Mouse (Mus musculus): Measurements from ENCODE around the gene Caln1. TPM values are rescaled to one million over a fixed set of nuclear protein-coding genes. Genes with fewer than 3 reads are reported as not detected.

Caln1 gene
- not detected for total RNA-seq (2021)

- DNase-seq: peak; percentile 14
Observed at GRCm38 (mm10) chr5:130369237-130369636, at the start of gene Caln1. Gene Caln1, plus strand, starts transcription at chr5:130369455.

GRCm38 (mm10) chr5:130319783-130320182 lies 49.5 kb upstream of the Caln1 start:
- DNase-seq: no peak

GRCm38 (mm10) chr5:130320485-130320884 lies 48.8 kb upstream of the Caln1 start:
- DNase-seq: peak; percentile 11

GRCm38 (mm10) chr5:130325486-130325885 lies 43.8 kb upstream of the Caln1 start:
- DNase-seq: no peak

GRCm38 (mm10) chr5:130327615-130328263 lies 41.5 kb upstream of the Caln1 start:
- no peak for DNase-seq

- DNase-seq: no peak
Observed at GRCm38 (mm10) chr5:130328366-130328765, 40.9 kb upstream of the Caln1 start.

GRCm38 (mm10) chr5:130329889-130330288 lies 39.4 kb upstream of the Caln1 start:
- no peak for DNase-seq

- DNase-seq: no peak
Observed at GRCm38 (mm10) chr5:130330801-130331200, 38.5 kb upstream of the Caln1 start.

- no peak for DNase-seq
Observed at GRCm38 (mm10) chr5:130331206-130331605, 38.0 kb upstream of the Caln1 start.

GRCm38 (mm10) chr5:130333566-130333965 lies 35.7 kb upstream of the Caln1 start:
- no peak for DNase-seq

- no peak for DNase-seq
Observed at GRCm38 (mm10) chr5:130333971-130334370, 35.3 kb upstream of the Caln1 start.

- no peak for DNase-seq
Observed at GRCm38 (mm10) chr5:130335462-130335861, 33.8 kb upstream of the Caln1 start.

GRCm38 (mm10) chr5:130340656-130341055 lies 28.6 kb upstream of the Caln1 start:
- DNase-seq: no peak

GRCm38 (mm10) chr5:130344999-130345398 lies 24.3 kb upstream of the Caln1 start:
- DNase-seq: no peak

GRCm38 (mm10) chr5:130345871-130346270 lies 23.4 kb upstream of the Caln1 start:
- no peak for DNase-seq

- no peak for DNase-seq
Observed at GRCm38 (mm10) chr5:130355223-130355622, 14.0 kb upstream of the Caln1 start.

GRCm38 (mm10) chr5:130363111-130363510 lies 6.1 kb upstream of the Caln1 start:
- DNase-seq: no peak

- DNase-seq: peak; percentile 40
Observed at GRCm38 (mm10) chr5:130363773-130364172, 5.5 kb upstream of the Caln1 start.

- no peak for DNase-seq
Observed at GRCm38 (mm10) chr5:130368236-130368635, 1.0 kb upstream of the Caln1 start.

GRCm38 (mm10) chr5:130375411-130375810 lies 6.2 kb downstream of the Caln1 start:
- DNase-seq: no peak

- no peak for DNase-seq
Observed at GRCm38 (mm10) chr5:130384222-130384912, 15.1 kb downstream of the Caln1 start, which contains the start of gene A330070K13Rik. Gene A330070K13Rik, minus strand, starts transcription at chr5:130384631.

- DNase-seq: no peak
Observed at GRCm38 (mm10) chr5:130386418-130386817, 17.2 kb downstream of the Caln1 start.

GRCm38 (mm10) chr5:130393618-130394355 lies 24.5 kb downstream of the Caln1 start:
- DNase-seq: no peak

All from heart, postnatal 4 days (tissue).